In genomic region chr5:36581259-36581923, GRCm38 (mm10) we compare ENCODE assay signal across 8 mouse cellular contexts. TPM values are rescaled to one million over a fixed set of nuclear protein-coding genes. Genes with fewer than 3 reads are reported as not detected.
DNase-seq lines count a peak whose midpoint lies in the region; ATAC-seq and TF ChIP-seq lines count a peak whose summit lies in the region.

No protein-coding gene starts in this region.

- DNase-seq in right cerebral cortex, postnatal 25 days = peak; percentile 34
- no peak for DNase-seq in right cerebral cortex, postnatal 14 days
- DNase-seq in stomach, postnatal 0 days (ENCODE audit: low spot score) = no peak
- DNase-seq in frontal cortex, postnatal 14 days (ENCODE audit: low spot score in 2 of 2) = no peak
- DNase-seq in urinary bladder, postnatal 25 days (ENCODE audit: low spot score) = no peak

- H3K27ac ChIP-seq in limb, embryonic 15.5 days = no peak overlapping the region
- peak overlapping the region; percentile 61; the same call in 1 of the 2 replicates for H3K27ac ChIP-seq in stomach, postnatal 0 days (replicated peaks)

- peaks cover 16% of the 10 kb centered on the region for H3K27me3 ChIP-seq in erythroblast, embryonic 14.5 days (ENCODE audit: control insufficient read depth)
- 0 out of 2 replicates have a peak, but pooled peaks cover 3% of the 10 kb centered on the region for H3K27me3 ChIP-seq in limb, embryonic 15.5 days
- no peaks in the 10 kb centered on the region for H3K27me3 ChIP-seq in stomach, postnatal 0 days (ENCODE audit: control insufficient read depth, insufficient read depth, low read length)

- peaks cover 3% of the 10 kb centered on the region; the same call in 1 of the 2 replicates for H3K36me3 ChIP-seq in erythroblast, embryonic 14.5 days (ENCODE audit: control insufficient read depth)
- H3K36me3 ChIP-seq in limb, embryonic 15.5 days = no peaks in the 10 kb centered on the region
- no peaks in the 10 kb centered on the region for H3K36me3 ChIP-seq in stomach, postnatal 0 days (ENCODE audit: control insufficient read depth, insufficient read depth, low read length)

- under 1% methylated on average over 34 of the region's 40 CpGs for WGBS in limb, embryonic 15.5 days
- WGBS in stomach, postnatal 0 days = 2% methylated on average over 40 of the region's 40 CpGs

- peak overlapping the region; percentile 45; the same call in 1 of the 2 replicates for H3K9ac ChIP-seq in limb, embryonic 15.5 days
- H3K9ac ChIP-seq in stomach, postnatal 0 days (ENCODE audit: low read length) = peak overlapping the region; percentile 71

- peaks cover 54% of the 10 kb centered on the region for H3K4me1 ChIP-seq in erythroblast, embryonic 14.5 days (ENCODE audit: control insufficient read depth)
- H3K4me1 ChIP-seq in limb, embryonic 15.5 days = peaks cover 17% of the 10 kb centered on the region
- no peaks in the 10 kb centered on the region for H3K4me1 ChIP-seq in stomach, postnatal 0 days (replicated peaks; ENCODE audit: control insufficient read depth, insufficient read depth)

- peak overlapping the region; percentile 86 for H3K4me3 ChIP-seq in erythroblast, embryonic 14.5 days (replicated peaks)
- peak overlapping the region; percentile 80 for H3K4me3 ChIP-seq in limb, embryonic 15.5 days
- peak overlapping the region; percentile 63 for H3K4me3 ChIP-seq in stomach, postnatal 0 days (ENCODE audit: low read depth, low read length)

- no peak for TF ChIP-seq CTCF in stomach, postnatal 0 days (IDR thresholded peaks at IDR 0.05; ENCODE audit: low read depth)

- ATAC-seq in erythroblast, adult 5-6 weeks (replicated peaks; ENCODE audit: low FRiP score, poor library complexity, severe bottlenecking) = no peak
- no peak for ATAC-seq in limb, embryonic 15.5 days (ENCODE audit: insufficient number of reproducible peaks, low FRiP score, low TSS enrichment, low read depth)
- peak; percentile 1; the same call in 1 of the 2 replicates for ATAC-seq in stomach, postnatal 0 days (ENCODE audit: low FRiP score, low TSS enrichment)

- no peak for TF ChIP-seq EP300 in stomach, postnatal 0 days (optimal IDR thresholded peaks at IDR 0.05)

- H3K4me2 ChIP-seq in limb, embryonic 15.5 days = peak overlapping the region; percentile 95
- H3K4me2 ChIP-seq in stomach, postnatal 0 days (replicated peaks; ENCODE audit: low read depth) = peak overlapping the region; percentile 99

- peaks cover 2% of the 10 kb centered on the region; the same call in 1 of the 2 replicates for H3K9me3 ChIP-seq in erythroblast, embryonic 14.5 days (ENCODE audit: control insufficient read depth, low read length)
- no peaks in the 10 kb centered on the region for H3K9me3 ChIP-seq in limb, embryonic 15.5 days
- no peaks in the 10 kb centered on the region for H3K9me3 ChIP-seq in stomach, postnatal 0 days (ENCODE audit: control insufficient read depth, low read length)

RNA-seq across cellular contexts. Expression of gene Tbc1d14, which starts 11.7 kb away (rescaled TPM):
- 0.42 and 0.47 TPM in 2 replicates for polyA plus RNA-seq in erythroblast, embryonic 14.5 days (2012)
- total RNA-seq in erythroblast, adult 5-6 weeks (2015; ENCODE audit: low replicate concordance) = 8.1 and 15.9 TPM in 2 replicates
- total RNA-seq in erythroblast, adult 5-6 weeks (2017; ENCODE audit: low replicate concordance) = 11.3 and 12.1 TPM in 2 replicates
- polyA plus RNA-seq in limb, embryonic 15.5 days (2015; fragmentation: Nextera tagmentation; extraction: Ambion mirVana) = 38.2 and 40.1 TPM in 2 replicates
- polyA plus RNA-seq in stomach, postnatal 0 days (2015; fragmentation: Nextera tagmentation; extraction: Ambion mirVana) = 22.1 and 22.8 TPM in 2 replicates

Comparison
In these comparisons a context has a peak if more than half of its experiments do, and no peak if none do; other contexts are left out.
1. RNA of gene Tbc1d14, which starts 11.7 kb away (polyA plus RNA-seq): 38.2 to 40.1 TPM in limb, embryonic 15.5 days and 22.1 to 22.8 TPM in stomach, postnatal 0 days; 0.42 to 0.47 TPM in erythroblast, embryonic 14.5 days; every median in the first group is over 10 times any median in the second.
2. Peak in every context shown above with its lines, with median percentiles within 50 percentile points of each other: H3K4me3 ChIP-seq.